Mouse (Mus musculus) erythroblast, embryonic 14.5 days (primary cell): ENCODE results near the gene Myof. TPM values are rescaled to one million over a fixed set of nuclear protein-coding genes. Genes with fewer than 3 reads are reported as not detected.

Source experiments
- H3K27me3 ChIP-seq: 2 replicates; pipeline ENCODE4 v1.6.1; 2012; ENCODE audit warnings: inconsistent platforms; ENCODE audit not compliant: control insufficient read depth
- H3K36me3 ChIP-seq: 2 replicates; pipeline ENCODE4 v1.6.1; 2012; ENCODE audit warnings: mild to moderate bottlenecking, inconsistent platforms; ENCODE audit not compliant: control insufficient read depth
- H3K4me1 ChIP-seq: 2 replicates; pipeline ENCODE4 v1.6.1; 2012; ENCODE audit warnings: inconsistent platforms; ENCODE audit not compliant: control insufficient read depth
- H3K4me3 ChIP-seq: replicated peaks from 2 replicates; pipeline ENCODE3; 2012; ENCODE audit warnings: moderate library complexity, mild to moderate bottlenecking, inconsistent platforms
- H3K9me3 ChIP-seq: 2 replicates; pipeline ENCODE4 v1.6.1; 2012; ENCODE audit warnings: low read length, inconsistent platforms, mixed read lengths; ENCODE audit not compliant: control insufficient read depth
- GATA1 ChIP-seq: IDR thresholded peaks from 2 replicates; pipeline ENCODE4 v1.6.1; 2012; ENCODE audit warnings: low read length, inconsistent platforms, mixed read lengths
- TAL1 ChIP-seq: IDR thresholded peaks from 3 replicates; pipeline ENCODE4 v1.6.1; 2012; ENCODE audit warnings: low read length, inconsistent platforms, mixed read lengths
- polyA plus RNA-seq: library from polyadenylated mRNA; stranded (reverse); fragments of >175 nt; gene quantifications from 2 replicates; pipeline ENCODE4 v1.2.3, GENCODE M21; 2012

Myof gene
- polyA plus RNA-seq, 1 experiment = not detected

DNA sequence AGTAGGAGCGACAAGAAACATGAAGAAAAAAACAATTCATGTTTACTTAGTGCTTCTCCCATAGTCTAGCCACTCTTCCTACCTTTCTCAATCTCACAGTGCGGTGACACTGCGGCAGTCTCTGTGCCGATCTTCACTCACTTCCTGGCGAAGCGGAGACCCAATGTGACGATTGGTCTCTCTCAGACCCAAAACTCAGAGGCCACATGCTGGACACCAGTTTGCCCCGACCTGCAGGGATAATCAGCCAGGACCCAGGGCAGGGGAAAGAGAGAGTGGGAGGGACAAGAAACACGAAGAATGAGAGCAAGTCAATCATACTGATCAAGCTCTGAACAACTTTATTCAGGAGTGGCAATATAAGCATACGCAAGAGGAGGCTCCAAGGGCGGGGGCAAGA is 31.7 kb upstream of the Myof start:
- Histone ChIP-seq H3K27me3 (no peaks in the 10 kb centered on the region), H3K9me3 (no peaks in the 10 kb centered on the region), H3K4me1 (no peaks in the 10 kb centered on the region), H3K36me3 (no peaks in the 10 kb centered on the region; the same call in 1 of the 2 replicates), H3K4me3 (no peak overlapping the region)
- TF ChIP-seq GATA1 (no peak), TAL1 (no peak)

DNA sequence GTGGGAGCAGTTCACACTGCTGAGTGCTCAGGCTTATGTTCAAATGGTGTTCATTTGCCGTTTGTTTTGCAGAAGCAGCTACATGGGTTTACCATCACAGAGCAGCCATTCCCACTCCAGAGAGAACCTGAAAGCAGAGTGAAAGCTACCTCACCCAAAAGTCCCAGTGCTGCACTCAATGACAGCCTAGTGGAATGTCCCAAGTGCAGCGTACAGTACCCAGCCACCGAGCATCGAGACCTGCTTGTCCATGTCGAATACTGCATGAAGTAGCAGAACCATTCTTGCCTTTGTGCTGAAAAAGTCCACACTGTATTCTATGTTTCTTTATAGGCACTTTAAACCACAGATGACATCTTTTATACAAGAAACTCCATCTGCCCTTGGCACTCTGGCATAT is 29.8 kb upstream of the Myof start:
- no peak overlapping the region for H3K4me3 ChIP-seq
- TF ChIP-seq TAL1 (no peak), GATA1 (no peak)
- H3K36me3 ChIP-seq = no peaks in the 10 kb centered on the region; the same call in 1 of the 2 replicates
- H3K4me1 ChIP-seq = no peaks in the 10 kb centered on the region
- no peaks in the 10 kb centered on the region for H3K9me3 ChIP-seq
- no peaks in the 10 kb centered on the region for H3K27me3 ChIP-seq

DNA sequence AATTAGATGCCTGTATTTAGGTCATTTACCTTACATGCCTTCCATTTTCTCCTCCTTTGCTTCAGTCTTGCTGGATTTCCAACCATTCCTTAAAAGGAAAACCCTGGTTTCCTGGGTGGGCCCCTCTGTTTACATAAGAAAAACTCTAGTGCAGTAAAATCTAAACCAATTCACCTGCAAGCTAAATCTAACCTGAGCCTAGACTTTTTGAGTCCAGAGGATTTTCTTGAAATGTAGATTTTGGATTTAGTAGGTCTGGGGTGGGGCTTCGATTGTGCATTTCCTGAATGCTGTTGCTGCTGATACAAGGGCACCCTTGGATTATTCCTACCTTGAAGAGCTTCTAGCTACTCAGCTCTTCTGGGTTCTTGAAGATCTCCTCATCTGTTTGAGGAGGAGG is 20.7 kb upstream of the Myof start:
- TF ChIP-seq TAL1 (no peak), GATA1 (no peak)
- Histone ChIP-seq H3K36me3 (no peaks in the 10 kb centered on the region; the same call in 1 of the 2 replicates), H3K27me3 (no peaks in the 10 kb centered on the region), H3K9me3 (no peaks in the 10 kb centered on the region), H3K4me3 (no peak overlapping the region), H3K4me1 (no peaks in the 10 kb centered on the region)

DNA sequence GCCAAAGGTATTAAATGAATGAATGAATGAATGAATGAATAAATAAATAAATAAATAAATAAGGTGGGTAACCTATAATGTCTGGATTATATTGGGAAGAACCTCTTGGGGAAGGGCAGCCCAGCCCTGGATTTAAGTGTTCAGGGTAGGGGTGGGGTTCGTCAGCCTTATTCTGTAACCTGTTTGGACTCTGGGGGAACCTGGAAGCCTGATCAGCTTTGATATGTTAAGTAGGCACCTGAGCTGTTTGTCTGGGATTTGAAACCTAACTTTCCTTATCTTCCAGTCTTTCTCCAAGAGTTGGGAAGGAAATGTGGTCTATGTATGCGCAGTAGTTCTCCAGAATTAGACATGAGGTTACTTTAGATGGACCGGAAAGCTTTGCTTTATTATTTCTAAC is 19.8 kb upstream of the Myof start:
- H3K27me3 ChIP-seq = no peaks in the 10 kb centered on the region
- no peaks in the 10 kb centered on the region for H3K9me3 ChIP-seq
- H3K4me1 ChIP-seq = no peaks in the 10 kb centered on the region
- no peak for TF ChIP-seq TAL1
- no peak for TF ChIP-seq GATA1
- H3K36me3 ChIP-seq = no peaks in the 10 kb centered on the region; the same call in 1 of the 2 replicates
- H3K4me3 ChIP-seq = no peak overlapping the region

DNA sequence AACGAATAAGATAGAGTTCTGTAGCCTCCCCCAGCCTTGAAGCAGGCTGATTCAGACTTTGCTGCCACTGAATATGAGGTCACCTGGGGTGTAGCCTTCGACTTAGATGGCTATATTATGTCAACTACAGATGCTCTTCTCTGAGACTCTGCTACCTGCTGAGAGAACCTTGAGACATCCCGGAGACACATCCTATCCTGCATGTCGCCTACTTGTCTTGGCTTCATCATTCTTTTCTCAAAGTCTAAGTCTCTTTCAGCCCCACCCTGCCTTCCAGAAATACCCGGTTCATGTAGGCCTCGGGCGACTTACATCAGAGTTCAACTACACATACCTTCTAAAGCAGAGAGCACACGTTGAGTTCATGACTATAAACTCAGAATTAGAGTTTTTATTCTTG is 13.6 kb upstream of the Myof start:
- no peak overlapping the region for H3K4me3 ChIP-seq
- TF ChIP-seq TAL1 = no peak
- no peak for TF ChIP-seq GATA1
- no peaks in the 10 kb centered on the region; the same call in 1 of the 2 replicates for H3K36me3 ChIP-seq
- peaks cover 35% of the 10 kb centered on the region for H3K27me3 ChIP-seq
- peaks cover 11% of the 10 kb centered on the region for H3K4me1 ChIP-seq
- no peaks in the 10 kb centered on the region for H3K9me3 ChIP-seq

DNA sequence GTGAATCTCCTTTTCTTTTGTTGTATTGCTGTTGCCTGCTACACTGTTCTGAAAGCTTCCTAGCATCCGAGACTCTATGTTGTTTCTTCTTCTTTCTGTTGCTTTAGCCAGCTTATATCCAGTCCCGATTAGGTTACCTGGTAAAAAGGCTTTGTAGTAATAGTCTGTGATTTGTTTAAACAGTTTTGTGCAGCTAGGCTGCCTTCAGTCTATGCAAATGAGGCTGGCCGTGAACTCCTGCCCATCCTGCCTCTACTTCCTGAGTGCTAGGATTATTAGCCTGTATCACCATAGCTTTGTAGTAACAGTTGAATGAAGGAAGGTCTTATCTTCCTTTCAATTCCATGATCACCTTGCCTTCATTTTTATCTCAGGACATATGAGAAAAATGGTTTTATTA is 12.9 kb upstream of the Myof start:
- no peaks in the 10 kb centered on the region; the same call in 1 of the 2 replicates for H3K36me3 ChIP-seq
- H3K4me3 ChIP-seq = no peak overlapping the region
- H3K9me3 ChIP-seq = no peaks in the 10 kb centered on the region
- peaks cover 35% of the 10 kb centered on the region for H3K27me3 ChIP-seq
- peaks cover 11% of the 10 kb centered on the region for H3K4me1 ChIP-seq
- TF ChIP-seq GATA1 = no peak
- no peak for TF ChIP-seq TAL1

DNA sequence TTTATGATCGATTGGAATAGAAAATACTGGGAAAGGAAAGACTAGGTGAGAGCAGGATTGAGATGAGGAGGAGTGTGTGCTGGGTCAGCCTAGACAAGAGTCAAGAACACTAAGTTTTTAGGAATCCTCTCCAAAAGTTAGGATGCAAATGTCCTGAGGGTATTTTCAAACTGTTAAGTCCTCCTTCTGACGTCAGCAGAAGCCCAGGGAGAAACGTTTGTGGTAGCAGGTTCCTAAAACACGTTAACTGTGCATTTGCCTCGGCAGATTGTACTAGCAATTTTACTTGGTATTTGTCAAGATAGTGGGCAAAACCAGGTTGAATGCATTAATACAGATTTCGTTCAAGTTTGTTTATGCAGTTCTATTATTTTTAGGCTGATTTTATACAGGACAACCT is 12.4 kb upstream of the Myof start:
- no peaks in the 10 kb centered on the region for H3K9me3 ChIP-seq
- peaks cover 11% of the 10 kb centered on the region for H3K4me1 ChIP-seq
- H3K4me3 ChIP-seq = no peak overlapping the region
- TF ChIP-seq GATA1 (no peak), TAL1 (no peak)
- no peaks in the 10 kb centered on the region; the same call in 1 of the 2 replicates for H3K36me3 ChIP-seq
- peaks cover 35% of the 10 kb centered on the region for H3K27me3 ChIP-seq

DNA sequence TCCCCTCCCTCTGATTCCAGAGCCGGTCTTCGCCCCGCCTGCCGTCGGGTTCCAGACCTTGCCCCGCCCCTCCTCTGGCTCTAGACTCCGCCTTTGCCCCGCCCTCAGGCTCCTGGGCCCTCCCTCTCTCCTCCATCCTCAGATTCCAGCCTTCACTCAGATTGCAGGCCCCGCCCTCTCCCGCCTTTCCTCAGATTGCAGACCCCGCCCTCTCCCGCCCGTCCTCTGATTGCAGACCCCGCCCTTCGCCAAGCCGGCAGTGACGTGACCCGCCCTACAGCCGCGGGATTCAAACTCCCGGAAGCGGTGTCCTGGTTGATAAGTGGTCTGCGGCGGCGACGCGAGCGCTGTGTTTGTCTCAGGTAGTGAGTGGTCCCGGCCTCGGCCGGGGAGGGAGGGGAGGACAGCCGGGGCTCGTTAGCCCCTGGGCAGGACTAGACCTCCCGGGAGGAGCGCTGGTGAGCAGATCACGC is 11.4 kb upstream of the Myof start, which contains the start of gene Cep55:
Cep55 (plus strand) TSS at position 292 of the 473 bp plus-strand sequence.
- Histone ChIP-seq H3K4me3 (peak within 1 kb of the TSS; percentile 58), H3K27me3 (peaks cover 35% of the 10 kb centered on the region), H3K4me1 (peaks cover 11% of the 10 kb centered on the region), H3K36me3 (no peaks in the 10 kb centered on the region; the same call in 1 of the 2 replicates), H3K9me3 (no peaks in the 10 kb centered on the region)
- no peak for TF ChIP-seq GATA1
- no peak for TF ChIP-seq TAL1

DNA sequence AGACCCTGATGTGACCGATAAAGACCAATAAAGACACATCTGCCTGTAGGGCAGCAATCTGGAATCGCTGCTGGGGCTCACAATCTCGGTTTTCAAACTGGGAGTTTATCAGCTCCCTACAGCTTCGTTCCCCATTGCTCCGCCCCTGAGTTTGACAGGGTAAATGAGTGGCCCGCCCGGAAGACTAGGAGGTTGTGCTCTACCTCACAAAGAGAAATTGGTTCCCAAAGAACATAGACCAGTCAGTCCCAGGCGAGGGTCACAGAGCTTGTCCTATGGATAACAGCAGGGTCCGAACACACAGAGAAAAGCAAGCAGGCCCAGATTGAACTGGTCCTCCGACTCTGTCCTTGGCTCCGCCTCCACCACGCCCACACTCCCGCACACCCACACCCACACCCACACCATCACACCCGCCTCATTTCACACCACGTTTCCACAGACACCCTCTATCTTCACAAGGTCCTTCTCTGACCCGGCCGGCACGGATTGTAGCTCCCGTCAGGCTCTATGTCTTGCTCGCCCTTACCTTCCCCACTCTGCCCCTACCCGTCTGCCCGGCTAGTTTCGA is 10.9 kb upstream of the Myof start:
- Histone ChIP-seq H3K9me3 (no peaks in the 10 kb centered on the region), H3K4me1 (peaks cover 11% of the 10 kb centered on the region), H3K4me3 (peak overlapping the region; percentile 58), H3K36me3 (no peaks in the 10 kb centered on the region; the same call in 1 of the 2 replicates), H3K27me3 (peaks cover 35% of the 10 kb centered on the region)
- TF ChIP-seq TAL1 = no peak
- no peak for TF ChIP-seq GATA1
